Mouse (Mus musculus): ENCODE measurements around the gene Gm26965. TPM values are rescaled to one million over a fixed set of nuclear protein-coding genes. Genes with fewer than 3 reads are reported as not detected.
A peak's percentile ranks its signal among the peaks of the same experiment; 100 is the strongest.
"Not testable (repeated sequence)": the region's sequence is repeated elsewhere in the genome, so short reads cannot be mapped to it uniquely, and the experiment has no call there.

The Gm26965 gene
- polyA plus RNA-seq, 1 experiment from 2014 or later: not detected

DNA sequence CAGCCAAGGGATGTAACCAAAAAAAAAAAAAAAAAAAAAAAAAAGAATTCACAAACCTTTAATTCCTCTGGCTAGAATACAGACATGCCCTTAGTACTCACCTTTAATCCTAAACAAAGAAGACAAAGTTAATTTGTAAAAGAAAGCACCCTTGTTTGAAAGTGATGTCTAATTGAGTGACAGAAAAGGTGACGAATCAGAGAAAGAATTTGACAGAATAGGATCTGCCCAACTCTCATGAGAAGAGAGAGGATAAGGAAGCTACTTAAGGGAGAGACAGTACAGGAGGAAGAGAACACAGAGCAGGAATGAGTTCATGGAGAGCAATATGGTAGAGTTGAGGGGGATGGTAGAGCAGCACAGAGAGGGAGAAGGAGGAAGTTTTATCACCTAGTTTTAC, 30.3 kb downstream of the Gm26965 start:
- H3K36me3 ChIP-seq (ENCODE audit: control insufficient read depth, insufficient read depth, low read length): peaks cover 24% of the 10 kb centered on the region
- no peak overlapping the region for H3K9ac ChIP-seq (ENCODE audit: low read length)
- no peaks in the 10 kb centered on the region for H3K27me3 ChIP-seq (ENCODE audit: control insufficient read depth, insufficient read depth, low read length)
- DNase-seq (ENCODE audit: low spot score, missing footprints) (no peak), ATAC-seq (ENCODE audit: low FRiP score) (no peak)
- 95% methylated on average over 1 of the region's 1 CpGs for WGBS
- H3K4me3 ChIP-seq (ENCODE audit: low read depth, low read length): no peak overlapping the region
- H3K4me1 ChIP-seq (ENCODE audit: control insufficient read depth, insufficient read depth, low read length): peaks cover 6% of the 10 kb centered on the region; the same call in 1 of the 2 replicates
- peaks cover 4% of the 10 kb centered on the region; the same call in 1 of the 2 replicates for H3K9me3 ChIP-seq (ENCODE audit: control insufficient read depth, low read length)
- H3K27ac ChIP-seq (ENCODE audit: low read depth, low read length): no peak overlapping the region
- no peak overlapping the region for H3K4me2 ChIP-seq

DNA sequence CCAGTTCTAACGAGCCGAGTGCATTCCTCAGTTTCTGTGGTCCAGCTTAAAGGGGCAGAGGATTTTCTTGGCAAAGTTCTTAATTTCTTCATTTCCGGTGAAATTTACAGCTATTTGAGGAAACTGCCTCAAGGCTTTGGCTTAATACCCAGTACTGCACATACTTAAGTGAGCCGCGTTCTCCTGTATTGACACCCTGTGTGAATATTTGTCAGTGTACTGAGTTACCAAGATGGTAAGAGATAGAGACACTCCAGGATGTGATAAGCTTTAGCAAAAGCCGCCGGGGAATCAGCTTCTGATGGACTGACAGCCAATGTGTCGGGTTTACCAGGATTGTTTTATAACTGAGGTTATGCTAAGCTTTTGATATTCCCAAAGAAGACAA, 41.5 kb downstream of the Gm26965 start:
- Histone ChIP-seq H3K27me3 (ENCODE audit: control insufficient read depth, insufficient read depth, low read length) (no peaks in the 10 kb centered on the region), H3K36me3 (ENCODE audit: control insufficient read depth, insufficient read depth, low read length) (peaks cover 2% of the 10 kb centered on the region; the same call in 1 of the 2 replicates), H3K4me3 (ENCODE audit: low read depth, low read length) (peak overlapping the region; percentile 53), H3K4me2 (peak overlapping the region; percentile 52), H3K4me1 (ENCODE audit: control insufficient read depth, insufficient read depth, low read length) (no peaks in the 10 kb centered on the region), H3K9ac (ENCODE audit: low read length) (peak overlapping the region; percentile 59; the same call in 1 of the 2 replicates), H3K9me3 (ENCODE audit: control insufficient read depth, low read length) (no peaks in the 10 kb centered on the region), H3K27ac (ENCODE audit: low read depth, low read length) (no peak overlapping the region)
- no peak for DNase-seq (ENCODE audit: low spot score, missing footprints)
- WGBS: 54% methylated on average over 8 of the region's 8 CpGs
- ATAC-seq (ENCODE audit: low FRiP score): peak; percentile 65

DNA sequence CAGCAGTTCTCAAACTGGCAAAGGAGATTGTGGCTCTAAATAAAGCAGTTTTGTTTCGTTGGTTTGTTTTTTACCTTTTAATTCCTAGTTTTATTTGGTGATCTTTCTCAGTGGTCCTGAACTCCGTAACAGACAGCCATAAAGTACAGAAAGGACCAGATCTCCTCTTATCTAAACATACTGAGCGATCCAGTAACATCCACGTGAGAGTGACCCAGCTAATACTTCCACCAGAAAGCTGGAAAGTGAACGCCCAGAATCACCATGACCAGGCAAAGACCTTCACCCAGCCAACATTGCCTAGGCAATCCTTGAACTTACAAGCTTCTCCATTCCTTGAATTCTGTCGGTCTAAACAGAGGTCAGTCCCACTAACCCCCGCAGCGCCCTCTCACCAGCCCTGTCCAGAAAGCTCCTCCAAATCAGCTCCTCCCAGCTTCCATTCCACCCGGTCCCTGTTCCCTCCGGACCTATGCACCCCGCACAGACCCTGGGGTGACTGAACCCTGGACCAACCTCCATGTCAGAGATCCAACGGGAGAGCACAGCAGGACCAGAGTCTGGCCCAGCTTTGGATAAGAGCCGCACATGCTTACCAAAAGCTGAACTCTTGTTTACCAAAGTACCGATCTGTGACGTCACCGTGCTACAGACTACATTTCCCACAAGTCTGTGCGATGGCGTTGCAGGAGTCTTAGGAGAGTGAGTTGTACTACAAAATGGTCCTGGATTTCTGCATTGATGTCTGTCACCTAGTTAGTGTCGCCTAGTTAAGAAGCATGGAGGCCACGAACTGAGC, 42.1 kb downstream of the Gm26965 start, which contains the start of gene Zfp874b:
Gene Zfp874b, minus strand, starts transcription at position 634 of the 799 bp plus-strand sequence.
- peak within 1 kb of the TSS; percentile 53 for H3K4me3 ChIP-seq (ENCODE audit: low read depth, low read length)
- ATAC-seq (ENCODE audit: low FRiP score) (peak; percentile 95), DNase-seq (ENCODE audit: low spot score, missing footprints) (peak; percentile 99)
- WGBS: 6% methylated on average over 20 of the region's 20 CpGs
- peaks cover 2% of the 10 kb centered on the region; the same call in 1 of the 2 replicates for H3K36me3 ChIP-seq (ENCODE audit: control insufficient read depth, insufficient read depth, low read length)
- peak within 1 kb of the TSS; percentile 52 for H3K4me2 ChIP-seq
- no peaks in the 10 kb centered on the region for H3K27me3 ChIP-seq (ENCODE audit: control insufficient read depth, insufficient read depth, low read length)
- no peaks in the 10 kb centered on the region for H3K4me1 ChIP-seq (ENCODE audit: control insufficient read depth, insufficient read depth, low read length)
- H3K9ac ChIP-seq (ENCODE audit: low read length): peak within 1 kb of the TSS; percentile 59
- no peaks in the 10 kb centered on the region for H3K9me3 ChIP-seq (ENCODE audit: control insufficient read depth, low read length)
- no peak within 1 kb of the TSS for H3K27ac ChIP-seq (ENCODE audit: low read depth, low read length)

GRCm38 (mm10) chr13:67481528-67481927, 44.4 kb downstream of the Gm26965 start:
- H3K9ac ChIP-seq (ENCODE audit: low read length): no peak overlapping the region
- no peak overlapping the region for H3K4me3 ChIP-seq (ENCODE audit: low read depth, low read length)
- no peak overlapping the region for H3K27ac ChIP-seq (ENCODE audit: low read depth, low read length)
- no peak for ATAC-seq (ENCODE audit: low FRiP score)
- H3K4me1 ChIP-seq (ENCODE audit: control insufficient read depth, insufficient read depth, low read length): no peaks in the 10 kb centered on the region
- H3K36me3 ChIP-seq (ENCODE audit: control insufficient read depth, insufficient read depth, low read length): no peaks in the 10 kb centered on the region
- 67% methylated on average over 4 of the region's 4 CpGs for WGBS
- DNase-seq (ENCODE audit: low spot score, missing footprints): no peak
- no peaks in the 10 kb centered on the region for H3K9me3 ChIP-seq (ENCODE audit: control insufficient read depth, low read length)
- no peak overlapping the region for H3K4me2 ChIP-seq
- no peaks in the 10 kb centered on the region for H3K27me3 ChIP-seq (ENCODE audit: control insufficient read depth, insufficient read depth, low read length)

GRCm38 (mm10) chr13:67469274-67469673, 56.7 kb downstream of the Gm26965 start:
- 86% methylated on average over 3 of the region's 3 CpGs for WGBS
- Histone ChIP-seq H3K27me3 (ENCODE audit: control insufficient read depth, insufficient read depth, low read length) (no peaks in the 10 kb centered on the region), H3K9ac (ENCODE audit: low read length) (no peak overlapping the region), H3K27ac (ENCODE audit: low read depth, low read length) (no peak overlapping the region), H3K36me3 (ENCODE audit: control insufficient read depth, insufficient read depth, low read length) (no peaks in the 10 kb centered on the region; the same call in 1 of the 2 replicates), H3K4me3 (ENCODE audit: low read depth, low read length) (no peak overlapping the region), H3K9me3 (ENCODE audit: control insufficient read depth, low read length) (no peaks in the 10 kb centered on the region), H3K4me1 (ENCODE audit: control insufficient read depth, insufficient read depth, low read length) (no peaks in the 10 kb centered on the region), H3K4me2 (no peak overlapping the region)
- ATAC-seq (ENCODE audit: low FRiP score) (no peak), DNase-seq (ENCODE audit: low spot score, missing footprints) (no peak)

DNA sequence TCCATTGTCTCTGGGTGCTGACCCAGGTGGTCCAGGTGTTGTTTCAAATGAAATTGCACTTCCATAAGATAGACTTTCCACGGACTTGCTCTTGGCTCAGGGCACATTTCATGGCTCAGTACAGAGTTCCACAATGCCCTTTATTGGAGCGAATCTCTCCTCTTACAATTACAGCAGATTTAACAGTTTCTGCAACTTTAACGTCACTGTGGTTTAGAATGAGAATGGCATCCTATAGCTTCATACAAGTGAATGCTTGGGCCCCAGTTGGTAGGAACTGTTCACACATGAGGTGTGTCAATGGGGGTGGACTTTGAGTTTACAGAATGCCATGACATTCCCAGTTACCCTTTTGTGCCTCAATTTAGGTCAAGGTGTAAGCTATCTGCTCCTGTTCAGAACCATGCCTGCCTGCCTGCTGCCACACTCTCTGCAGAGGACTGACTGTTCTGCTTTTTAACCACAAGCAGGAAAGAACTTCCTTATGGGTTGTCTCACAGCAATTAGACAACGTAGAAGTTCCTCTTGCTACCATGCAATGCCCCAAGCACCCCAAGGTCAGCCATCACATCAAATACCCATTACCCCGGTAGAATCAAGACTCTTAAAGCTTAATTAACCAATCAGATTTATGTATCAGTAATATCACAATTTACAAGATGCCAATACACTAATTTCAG, 62.3 kb downstream of the Gm26965 start:
- H3K9ac ChIP-seq (ENCODE audit: low read length); H3K4me3 ChIP-seq (ENCODE audit: low read depth, low read length); H3K36me3 ChIP-seq (ENCODE audit: control insufficient read depth, insufficient read depth, low read length); H3K4me1 ChIP-seq (ENCODE audit: control insufficient read depth, insufficient read depth, low read length); ATAC-seq (ENCODE audit: low FRiP score); H3K4me2 ChIP-seq; H3K27me3 ChIP-seq (ENCODE audit: control insufficient read depth, insufficient read depth, low read length); H3K9me3 ChIP-seq (ENCODE audit: control insufficient read depth, low read length); H3K27ac ChIP-seq (ENCODE audit: low read depth, low read length); DNase-seq (ENCODE audit: low spot score, missing footprints): not testable (repeated sequence)
- 87% methylated on average over 2 of the region's 5 CpGs for WGBS

DNA sequence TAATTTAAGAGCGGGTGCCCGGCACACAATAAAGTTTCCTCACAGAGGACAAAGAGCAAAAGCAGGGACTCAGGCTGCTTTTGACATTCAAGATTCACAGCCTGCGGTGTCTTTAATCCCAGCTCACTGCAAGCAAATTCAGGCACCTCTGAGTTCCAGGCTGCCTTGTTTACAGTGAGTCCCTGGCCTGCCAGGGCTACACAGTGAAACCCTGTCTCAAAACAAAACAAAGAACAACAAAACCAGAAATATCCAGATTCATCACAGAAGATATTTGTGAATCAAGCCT, 74.0 kb downstream of the Gm26965 start:
- peak overlapping the region; percentile 51 for H3K4me3 ChIP-seq (ENCODE audit: low read depth, low read length)
- no peaks in the 10 kb centered on the region for H3K36me3 ChIP-seq (ENCODE audit: control insufficient read depth, insufficient read depth, low read length)
- H3K9ac ChIP-seq (ENCODE audit: low read length): peak overlapping the region; percentile 60; the same call in 1 of the 2 replicates
- WGBS: 3% methylated on average over 3 of the region's 3 CpGs
- H3K27ac ChIP-seq (ENCODE audit: low read depth, low read length): no peak overlapping the region
- DNase-seq (ENCODE audit: low spot score, missing footprints): peak; percentile 88
- H3K9me3 ChIP-seq (ENCODE audit: control insufficient read depth, low read length): no peaks in the 10 kb centered on the region; the same call in 1 of the 2 replicates
- H3K4me2 ChIP-seq: peak overlapping the region; percentile 58
- no peaks in the 10 kb centered on the region for H3K4me1 ChIP-seq (ENCODE audit: control insufficient read depth, insufficient read depth, low read length)
- ATAC-seq (ENCODE audit: low FRiP score): peak; percentile 57
- no peaks in the 10 kb centered on the region for H3K27me3 ChIP-seq (ENCODE audit: control insufficient read depth, insufficient read depth, low read length)

GRCm38 (mm10) chr13:67451172-67452020, 74.6 kb downstream of the Gm26965 start, which contains the start of gene Zfp874a:
Gene Zfp874a (minus strand): TSS chr13:67451624.
- Histone ChIP-seq H3K27me3 (ENCODE audit: control insufficient read depth, insufficient read depth, low read length) (no peaks in the 10 kb centered on the region), H3K4me1 (ENCODE audit: control insufficient read depth, insufficient read depth, low read length) (no peaks in the 10 kb centered on the region), H3K9ac (ENCODE audit: low read length) (peak within 1 kb of the TSS; percentile 60), H3K36me3 (ENCODE audit: control insufficient read depth, insufficient read depth, low read length) (no peaks in the 10 kb centered on the region), H3K27ac (ENCODE audit: low read depth, low read length) (no peak within 1 kb of the TSS), H3K4me3 (ENCODE audit: low read depth, low read length) (peak within 1 kb of the TSS; percentile 51), H3K9me3 (ENCODE audit: control insufficient read depth, low read length) (no peaks in the 10 kb centered on the region; the same call in 1 of the 2 replicates), H3K4me2 (peak within 1 kb of the TSS; percentile 58)
- peak; percentile 99 for DNase-seq (ENCODE audit: low spot score, missing footprints)
- WGBS: 2% methylated on average over 20 of the region's 20 CpGs
- ATAC-seq (ENCODE audit: low FRiP score): peak; percentile 96

Data from midbrain, embryonic 11.5 days (tissue).